Mouse (Mus musculus): ENCODE results near the gene Rbm15b. TPM values are rescaled to one million over a fixed set of nuclear protein-coding genes. Genes with fewer than 3 reads are reported as not detected.
A peak's percentile ranks its signal among the peaks of the same experiment; 100 is the strongest.

The Rbm15b gene
- polyA plus RNA-seq, 1 experiment from 2014 or later, result 7.8 TPM

DNA sequence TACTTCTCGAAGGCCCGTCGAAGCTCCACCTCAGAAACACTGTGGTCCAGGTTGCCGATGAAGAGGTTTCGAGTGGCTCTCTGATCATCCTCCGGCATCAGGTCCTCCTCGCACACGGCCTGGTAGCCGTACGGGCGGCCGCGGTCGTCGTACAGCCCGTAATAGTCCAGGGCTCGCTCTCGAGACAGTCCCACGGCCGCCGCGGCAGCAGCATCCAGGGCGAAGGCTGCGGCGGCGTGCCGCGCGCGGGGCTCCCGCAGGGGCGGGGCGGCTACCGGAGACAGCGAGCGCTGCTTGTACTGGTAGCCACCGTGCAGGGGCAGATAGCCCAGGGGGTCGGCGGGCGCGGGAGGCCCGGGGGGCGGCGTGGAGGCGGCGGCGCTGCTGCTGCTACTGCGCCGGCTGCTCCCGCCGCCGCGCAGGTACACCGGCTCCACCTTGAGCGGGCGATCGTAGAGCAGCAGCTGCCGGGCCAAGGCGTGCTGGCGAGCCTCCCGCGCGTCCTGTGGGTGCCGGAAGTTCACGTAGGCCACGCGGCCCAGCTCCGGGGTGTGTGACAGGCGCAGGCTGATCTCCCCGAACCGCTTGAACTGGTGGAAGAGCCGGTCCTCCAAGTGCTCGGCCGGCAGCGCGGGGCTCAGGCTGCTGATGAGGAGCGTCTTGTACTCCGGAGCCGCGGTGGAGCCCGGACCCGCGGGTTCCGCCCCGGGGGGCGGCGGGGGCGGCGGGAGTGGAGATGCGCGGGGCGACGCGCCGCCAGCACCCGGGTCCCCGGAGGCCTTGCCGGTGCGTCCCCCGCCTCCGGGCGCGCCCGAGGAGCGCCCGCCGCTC, 1.1 kb downstream of the Rbm15b start:
- Histone ChIP-seq H3K36me3 (ENCODE audit: insufficient read depth, low read length) (peaks cover 43% of the 10 kb centered on the region), H3K4me2 (replicated peaks; ENCODE audit: low read depth, low read length) (peak overlapping the region; percentile 99), H3K27me3 (ENCODE audit: insufficient read depth, low read length) (no peaks in the 10 kb centered on the region), H3K4me3 (ENCODE audit: low read length) (peak overlapping the region; percentile 95), H3K9ac (replicated peaks; ENCODE audit: low read length) (peak overlapping the region; percentile 98), H3K27ac (ENCODE audit: low read length) (peak overlapping the region; percentile 82), H3K9me3 (ENCODE audit: low read length) (no peaks in the 10 kb centered on the region), H3K4me1 (ENCODE audit: insufficient read depth, low read length) (peaks cover 52% of the 10 kb centered on the region)
- ATAC-seq (ENCODE audit: low FRiP score, low TSS enrichment), result peak; percentile 7; the same call in 1 of the 2 replicates
- under 1% methylated on average over 83 of the region's 107 CpGs for whole genome bisulfite sequencing

DNA sequence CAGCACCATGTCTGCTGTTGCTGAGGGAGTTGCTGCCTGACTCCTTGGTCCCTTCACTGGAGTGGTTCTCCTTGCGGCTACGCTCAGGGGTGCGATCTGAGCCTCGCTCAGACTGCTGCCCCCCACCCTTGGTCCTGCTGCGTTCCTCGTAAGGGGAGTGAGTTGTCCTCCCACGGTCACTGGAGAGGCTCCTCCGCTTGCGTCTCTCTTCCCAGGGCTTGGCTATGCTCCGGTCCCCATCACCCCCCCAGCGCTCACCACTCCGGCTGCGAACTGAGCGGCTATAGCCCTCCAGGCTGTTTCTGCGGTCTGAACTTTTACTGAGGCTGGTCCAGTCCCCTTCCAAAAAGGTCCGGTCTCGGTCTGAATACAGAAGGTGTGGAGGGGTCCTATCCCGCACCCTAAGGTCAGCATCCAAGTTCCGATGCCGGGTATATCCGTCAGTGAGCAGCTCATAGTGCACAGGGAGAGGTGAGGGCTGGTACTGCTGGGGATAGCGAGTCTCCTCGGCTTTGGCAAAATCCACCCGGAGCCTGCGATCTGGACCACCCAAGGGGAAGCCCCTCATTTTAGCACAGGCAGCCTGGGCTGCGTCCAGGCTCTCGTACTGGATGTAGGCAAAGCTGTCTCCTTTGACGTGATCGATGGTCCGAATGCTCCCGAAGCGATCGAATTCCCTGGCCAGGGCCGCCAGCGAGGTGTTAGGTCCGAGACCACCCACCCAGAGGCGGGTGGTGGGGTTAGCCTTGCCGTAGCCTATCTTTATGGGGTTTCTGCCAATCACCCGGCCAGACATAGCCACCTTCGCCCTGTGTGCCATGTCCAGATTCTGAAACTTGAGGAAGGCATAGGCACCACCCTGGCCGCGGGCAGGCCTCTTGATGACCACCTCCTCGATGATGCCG, 2.0 kb downstream of the Rbm15b start:
- Histone ChIP-seq H3K4me1 (ENCODE audit: insufficient read depth, low read length) (peaks cover 44% of the 10 kb centered on the region), H3K27me3 (ENCODE audit: insufficient read depth, low read length) (no peaks in the 10 kb centered on the region), H3K27ac (ENCODE audit: low read length) (no peak overlapping the region), H3K9me3 (ENCODE audit: low read length) (no peaks in the 10 kb centered on the region), H3K4me3 (ENCODE audit: low read length) (peak overlapping the region; percentile 95), H3K9ac (replicated peaks; ENCODE audit: low read length) (peak overlapping the region; percentile 98), H3K36me3 (ENCODE audit: insufficient read depth, low read length) (peaks cover 41% of the 10 kb centered on the region), H3K4me2 (replicated peaks; ENCODE audit: low read depth, low read length) (peak overlapping the region; percentile 99)
- 13% methylated on average over 44 of the region's 44 CpGs for WGBS
- ATAC-seq (ENCODE audit: low FRiP score, low TSS enrichment), result peak; percentile 5; the same call in 1 of the 2 replicates

- H3K4me1 ChIP-seq (ENCODE audit: insufficient read depth, low read length), result peaks cover 37% of the 10 kb centered on the region
- no peaks in the 10 kb centered on the region for H3K27me3 ChIP-seq (ENCODE audit: insufficient read depth, low read length)
- no peak overlapping the region for H3K27ac ChIP-seq (ENCODE audit: low read length)
- H3K9ac ChIP-seq (replicated peaks; ENCODE audit: low read length), result peak overlapping the region; percentile 98
- peak overlapping the region; percentile 99 for H3K4me2 ChIP-seq (replicated peaks; ENCODE audit: low read depth, low read length)
- WGBS, result 31% methylated on average over 16 of the region's 16 CpGs
- no peaks in the 10 kb centered on the region for H3K9me3 ChIP-seq (ENCODE audit: low read length)
- peak overlapping the region; percentile 95 for H3K4me3 ChIP-seq (ENCODE audit: low read length)
- no peak for ATAC-seq (ENCODE audit: low FRiP score, low TSS enrichment)
- H3K36me3 ChIP-seq (ENCODE audit: insufficient read depth, low read length), result peaks cover 37% of the 10 kb centered on the region
These were observed 2.9 kb downstream of the Rbm15b start for GRCm38 (mm10) chr9:106884306-106884705.

- Histone ChIP-seq H3K9ac (replicated peaks; ENCODE audit: low read length) (peak overlapping the region; percentile 38), H3K27ac (ENCODE audit: low read length) (no peak overlapping the region), H3K4me2 (replicated peaks; ENCODE audit: low read depth, low read length) (0 out of 2 replicates have a peak overlapping the region, but pooled peaks have one; percentile 36), H3K27me3 (ENCODE audit: insufficient read depth, low read length) (no peaks in the 10 kb centered on the region), H3K36me3 (ENCODE audit: insufficient read depth, low read length) (peaks cover 33% of the 10 kb centered on the region), H3K4me1 (ENCODE audit: insufficient read depth, low read length) (peaks cover 37% of the 10 kb centered on the region), H3K9me3 (ENCODE audit: low read length) (no peaks in the 10 kb centered on the region), H3K4me3 (ENCODE audit: low read length) (no peak overlapping the region)
- no peak for ATAC-seq (ENCODE audit: low FRiP score, low TSS enrichment)
- WGBS, result 75% methylated on average over 3 of the region's 3 CpGs
These were observed 4.1 kb downstream of the Rbm15b start for GRCm38 (mm10) chr9:106883085-106883484.

- H3K4me2 ChIP-seq (replicated peaks; ENCODE audit: low read depth, low read length), result no peak overlapping the region
- WGBS, result 67% methylated on average over 4 of the region's 4 CpGs
- peaks cover 40% of the 10 kb centered on the region for H3K36me3 ChIP-seq (ENCODE audit: insufficient read depth, low read length)
- no peaks in the 10 kb centered on the region for H3K27me3 ChIP-seq (ENCODE audit: insufficient read depth, low read length)
- no peak overlapping the region for H3K4me3 ChIP-seq (ENCODE audit: low read length)
- no peaks in the 10 kb centered on the region for H3K9me3 ChIP-seq (ENCODE audit: low read length)
- no peak overlapping the region for H3K27ac ChIP-seq (ENCODE audit: low read length)
- peaks cover 33% of the 10 kb centered on the region for H3K4me1 ChIP-seq (ENCODE audit: insufficient read depth, low read length)
- no peak for ATAC-seq (ENCODE audit: low FRiP score, low TSS enrichment)
- H3K9ac ChIP-seq (replicated peaks; ENCODE audit: low read length), result no peak overlapping the region
These were observed 5.1 kb downstream of the Rbm15b start for GRCm38 (mm10) chr9:106882176-106882575.

GRCm38 (mm10) chr9:106881071-106881755, 6.0 kb downstream of the Rbm15b start:
- H3K4me1 ChIP-seq (ENCODE audit: insufficient read depth, low read length), result peaks cover 33% of the 10 kb centered on the region
- H3K36me3 ChIP-seq (ENCODE audit: insufficient read depth, low read length), result peaks cover 46% of the 10 kb centered on the region
- no peak overlapping the region for H3K27ac ChIP-seq (ENCODE audit: low read length)
- H3K9me3 ChIP-seq (ENCODE audit: low read length), result no peaks in the 10 kb centered on the region
- no peak overlapping the region for H3K4me3 ChIP-seq (ENCODE audit: low read length)
- H3K4me2 ChIP-seq (replicated peaks; ENCODE audit: low read depth, low read length), result no peak overlapping the region
- H3K9ac ChIP-seq (replicated peaks; ENCODE audit: low read length), result no peak overlapping the region
- 60% methylated on average over 4 of the region's 4 CpGs for WGBS
- no peak for ATAC-seq (ENCODE audit: low FRiP score, low TSS enrichment)
- H3K27me3 ChIP-seq (ENCODE audit: insufficient read depth, low read length), result no peaks in the 10 kb centered on the region

- Histone ChIP-seq H3K9ac (replicated peaks; ENCODE audit: low read length) (no peak overlapping the region), H3K4me2 (replicated peaks; ENCODE audit: low read depth, low read length) (no peak overlapping the region), H3K4me3 (ENCODE audit: low read length) (no peak overlapping the region), H3K27ac (ENCODE audit: low read length) (no peak overlapping the region), H3K36me3 (ENCODE audit: insufficient read depth, low read length) (peaks cover 64% of the 10 kb centered on the region), H3K4me1 (ENCODE audit: insufficient read depth, low read length) (peaks cover 20% of the 10 kb centered on the region), H3K9me3 (ENCODE audit: low read length) (no peaks in the 10 kb centered on the region), H3K27me3 (ENCODE audit: insufficient read depth, low read length) (no peaks in the 10 kb centered on the region)
- ATAC-seq (ENCODE audit: low FRiP score, low TSS enrichment), result no peak
- WGBS, result 74% methylated on average over 4 of the region's 4 CpGs
These were observed 7.8 kb downstream of the Rbm15b start for GRCm38 (mm10) chr9:106879471-106879870.

DNA sequence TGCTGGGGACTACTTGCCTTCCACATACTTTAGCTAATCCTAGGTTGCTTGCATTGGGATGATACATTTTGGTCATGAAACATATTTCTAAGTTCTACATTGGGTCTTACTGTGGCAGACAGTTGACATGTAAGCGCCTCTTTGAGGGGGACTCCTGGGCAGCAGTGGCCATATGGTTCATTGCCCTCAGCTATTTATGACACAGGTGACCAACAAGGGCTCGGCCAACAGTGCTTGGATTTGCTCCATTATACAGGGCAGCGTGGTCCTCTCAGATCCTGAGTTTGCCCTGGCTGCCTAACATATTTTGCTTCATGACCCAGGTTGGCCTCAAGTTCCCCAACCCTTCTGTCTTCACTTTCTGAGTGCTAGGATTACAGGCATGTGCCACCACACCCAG, 10.6 kb downstream of the Rbm15b start:
- Histone ChIP-seq H3K4me1 (ENCODE audit: insufficient read depth, low read length) (no peaks in the 10 kb centered on the region), H3K4me2 (replicated peaks; ENCODE audit: low read depth, low read length) (no peak overlapping the region), H3K27me3 (ENCODE audit: insufficient read depth, low read length) (no peaks in the 10 kb centered on the region), H3K4me3 (ENCODE audit: low read length) (no peak overlapping the region), H3K27ac (ENCODE audit: low read length) (no peak overlapping the region), H3K9ac (replicated peaks; ENCODE audit: low read length) (no peak overlapping the region), H3K9me3 (ENCODE audit: low read length) (no peaks in the 10 kb centered on the region), H3K36me3 (ENCODE audit: insufficient read depth, low read length) (peaks cover 59% of the 10 kb centered on the region)
- 50% methylated on average over 3 of the region's 3 CpGs for WGBS
- ATAC-seq (ENCODE audit: low FRiP score, low TSS enrichment), result no peak

DNA sequence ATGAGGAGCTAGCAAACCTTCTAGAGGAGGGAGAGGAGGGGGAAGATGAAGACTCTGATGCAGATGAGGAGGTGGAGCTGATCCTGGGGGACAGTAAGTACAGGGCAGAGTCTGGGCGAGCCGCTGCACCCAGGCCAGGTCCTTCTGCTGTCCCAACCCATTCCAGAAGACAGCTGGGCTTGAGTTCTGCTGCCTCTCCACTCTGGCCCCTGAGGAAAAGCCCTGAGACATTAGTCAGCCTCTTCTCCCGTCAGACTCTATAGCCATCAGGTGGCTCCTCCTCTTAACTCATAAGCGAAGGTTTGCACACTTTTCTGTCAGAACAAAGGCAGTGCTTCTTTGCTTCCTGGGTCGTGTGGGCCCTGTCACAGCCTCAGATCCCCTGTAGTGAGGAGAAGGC, 13.0 kb downstream of the Rbm15b start:
- Histone ChIP-seq H3K27me3 (ENCODE audit: insufficient read depth, low read length) (no peaks in the 10 kb centered on the region), H3K4me1 (ENCODE audit: insufficient read depth, low read length) (no peaks in the 10 kb centered on the region), H3K36me3 (ENCODE audit: insufficient read depth, low read length) (peaks cover 54% of the 10 kb centered on the region), H3K4me3 (ENCODE audit: low read length) (no peak overlapping the region), H3K4me2 (replicated peaks; ENCODE audit: low read depth, low read length) (no peak overlapping the region), H3K9ac (replicated peaks; ENCODE audit: low read length) (no peak overlapping the region), H3K9me3 (ENCODE audit: low read length) (no peaks in the 10 kb centered on the region), H3K27ac (ENCODE audit: low read length) (no peak overlapping the region)
- no peak for ATAC-seq (ENCODE audit: low FRiP score, low TSS enrichment)
- WGBS, result 89% methylated on average over 5 of the region's 5 CpGs
